Mouse (Mus musculus) hindbrain, embryonic 14.5 days (tissue): ENCODE measurements at regions not wholly inside any gene's neighbourhood (a gene's known extent, or its start where the extent isn't known, plus 50 kb on each side); places are given as distances from the start of the nearest gene placed in this dataset.

Experiments
- ATAC-seq: fragments of 200-750 bp; cut with Nextera tagmentation; 2 replicates; pipeline ENCODE4 v1.8.0; 2017; ENCODE audit warnings: moderate number of reproducible peaks, mild to moderate bottlenecking, moderate TSS enrichment, moderate library complexity; ENCODE audit not compliant: low FRiP score
- DNase-seq: peaks from one replicate; pipeline ENCODE4 v3.0.0-alpha.2; 2015; ENCODE audit warnings: low spot score
- H3K27ac ChIP-seq: fragments of 300-500 bp; sonication (generic); 2 replicates; pipeline ENCODE4 v1.5.1; 2014; ENCODE audit warnings: mild to moderate bottlenecking, moderate library complexity
- H3K27me3 ChIP-seq: fragments of 300-500 bp; sonication (generic); 2 replicates; pipeline ENCODE4 v1.6.1; 2014; ENCODE audit warnings: mild to moderate bottlenecking, low read length, mixed read lengths; ENCODE audit not compliant: control insufficient read depth, insufficient read depth
- H3K36me3 ChIP-seq: fragments of 300-500 bp; sonication (generic); replicated peaks from 2 replicates; pipeline ENCODE4 v1.6.1; 2014; ENCODE audit not compliant: control insufficient read depth, insufficient read depth
- H3K4me1 ChIP-seq: fragments of 300-500 bp; sonication (generic); replicated peaks from 2 replicates; pipeline ENCODE4 v1.6.1; 2014; ENCODE audit warnings: antibody characterized with exemption, low read length, mixed read lengths; ENCODE audit not compliant: control insufficient read depth, insufficient read depth
- H3K4me2 ChIP-seq: fragments of 300-500 bp; sonication (generic); replicated peaks from 2 replicates; pipeline ENCODE4 v1.6.1; 2014; ENCODE audit warnings: mild to moderate bottlenecking, moderate library complexity
- H3K4me3 ChIP-seq: fragments of 300-500 bp; sonication (generic); replicated peaks from 2 replicates; pipeline ENCODE4 v1.5.1; 2014; ENCODE audit warnings: mild to moderate bottlenecking, low read length
- H3K9ac ChIP-seq: fragments of 300-500 bp; sonication (generic); 2 replicates; pipeline ENCODE4 v1.6.1; 2014
- H3K9me3 ChIP-seq: fragments of 300-500 bp; sonication (generic); 2 replicates; pipeline ENCODE4 v1.6.1; 2016; ENCODE audit warnings: low read length; ENCODE audit not compliant: control insufficient read depth
- WGBS: fragments of 180-500 bp; shearing (Covaris S2); extraction: QIAGEN DNeasy Blood & Tissue Kit; methylation state at CpG from one replicate; pipeline ENCODE4 v1.1.7; 2014; 5-methylcytosine and 5-hydroxymethylcytosine counted together

DNA sequence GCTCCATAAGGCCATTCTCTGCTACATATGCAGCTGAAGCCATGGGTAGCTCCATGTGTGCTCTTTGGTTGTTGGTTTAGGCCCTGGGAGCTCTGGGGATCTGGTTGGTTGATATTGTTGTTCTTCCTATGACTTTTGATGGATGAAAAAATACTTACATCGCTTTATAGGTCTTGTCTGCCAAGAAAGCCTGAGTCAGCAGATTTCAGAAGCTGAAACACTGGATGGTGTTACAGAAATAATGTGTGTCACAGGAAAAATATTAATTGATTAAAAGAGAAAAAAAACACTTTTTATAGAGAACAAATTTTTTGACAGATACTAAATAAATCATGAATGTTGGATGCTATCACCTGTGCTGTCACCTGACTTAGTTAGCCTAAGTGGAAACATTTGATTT, 52.4 kb upstream of the Plxna2 start:
- no peak overlapping the region for H3K4me3 ChIP-seq
- no peak for ATAC-seq
- DNase-seq: no peak
- no peak overlapping the region for H3K27ac ChIP-seq
- H3K36me3 ChIP-seq: no peaks in the 10 kb centered on the region
- WGBS: 81% methylated on average over 1 of the region's 1 CpGs
- H3K4me2 ChIP-seq: no peak overlapping the region
- no peak overlapping the region for H3K9ac ChIP-seq
- H3K9me3 ChIP-seq: no peaks in the 10 kb centered on the region
- H3K27me3 ChIP-seq: no peaks in the 10 kb centered on the region
- H3K4me1 ChIP-seq: no peaks in the 10 kb centered on the region

DNA sequence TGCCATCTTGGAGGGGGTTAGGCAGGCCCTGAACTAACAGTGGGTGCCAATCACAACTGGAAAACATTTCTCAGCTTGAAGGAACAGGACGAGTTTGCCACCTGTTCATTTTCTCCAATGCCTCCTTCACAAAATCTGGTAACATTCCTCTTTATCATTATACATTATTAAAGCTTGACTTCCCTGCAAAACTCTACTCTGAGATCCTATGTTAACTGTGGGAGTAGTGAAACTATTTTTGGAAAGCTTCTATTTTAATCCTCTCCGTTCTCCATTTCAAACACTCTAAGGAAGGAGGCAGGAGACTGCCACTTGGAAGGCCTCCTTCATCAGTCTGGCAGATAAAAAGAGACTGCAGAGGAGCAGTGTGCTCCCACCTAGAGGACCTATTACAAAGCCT, 54.1 kb upstream of the Plxna2 start:
- WGBS: 83% methylated on average over 2 of the region's 2 CpGs
- no peaks in the 10 kb centered on the region for H3K4me1 ChIP-seq
- ATAC-seq: no peak
- H3K9ac ChIP-seq: no peak overlapping the region
- H3K4me3 ChIP-seq: no peak overlapping the region
- no peaks in the 10 kb centered on the region for H3K36me3 ChIP-seq
- no peak for DNase-seq
- H3K27me3 ChIP-seq: no peaks in the 10 kb centered on the region
- H3K9me3 ChIP-seq: no peaks in the 10 kb centered on the region
- H3K4me2 ChIP-seq: no peak overlapping the region
- H3K27ac ChIP-seq: no peak overlapping the region

DNA sequence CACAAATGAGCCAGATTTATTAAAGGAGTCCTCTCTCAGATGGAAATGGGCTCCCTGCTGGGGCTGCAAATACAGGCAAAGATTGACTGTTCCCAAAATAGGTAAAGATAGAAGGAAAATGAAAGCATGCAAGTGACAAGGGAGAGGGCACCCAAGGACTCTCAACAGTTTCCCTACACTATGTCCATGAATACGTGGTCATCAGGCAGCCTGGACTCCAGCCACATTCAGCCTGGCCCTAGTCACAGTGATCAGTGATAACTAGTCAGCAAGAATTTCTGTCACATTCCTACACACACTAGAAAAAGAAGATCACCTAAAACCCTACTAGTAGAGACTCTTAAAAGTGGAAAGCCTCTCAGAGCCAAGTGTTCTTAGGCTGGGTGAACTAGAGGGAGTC, 56.9 kb upstream of the Plxna2 start:
- H3K27me3 ChIP-seq: no peaks in the 10 kb centered on the region
- H3K4me3 ChIP-seq: no peak overlapping the region
- H3K36me3 ChIP-seq: no peaks in the 10 kb centered on the region
- H3K4me1 ChIP-seq: no peaks in the 10 kb centered on the region
- WGBS: 66% methylated on average over 1 of the region's 1 CpGs
- DNase-seq (no peak), ATAC-seq (no peak)
- H3K4me2 ChIP-seq: no peak overlapping the region
- H3K9me3 ChIP-seq: no peaks in the 10 kb centered on the region
- no peak overlapping the region for H3K9ac ChIP-seq
- no peak overlapping the region for H3K27ac ChIP-seq

DNA sequence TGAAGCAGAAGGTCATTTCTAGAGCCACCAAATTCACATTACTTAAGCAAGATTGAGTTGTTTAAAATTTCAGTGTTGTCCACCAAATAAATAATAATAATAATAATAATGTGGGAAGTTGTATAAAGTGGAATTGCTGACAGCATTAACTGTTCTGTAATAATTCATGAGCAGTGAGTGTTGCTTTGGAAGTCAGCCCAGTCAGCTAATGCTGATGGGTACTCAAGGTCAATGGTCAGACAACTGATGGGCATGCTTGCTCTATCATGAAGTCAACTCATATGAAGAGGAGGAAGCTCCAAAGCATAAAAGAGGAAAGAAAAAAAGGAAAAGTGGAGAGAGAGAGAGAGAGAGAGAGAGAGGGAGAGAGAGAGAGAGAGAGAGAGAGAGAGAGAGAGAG, 69.4 kb upstream of the Plxna2 start:
- ATAC-seq (no peak), DNase-seq (no peak)
- H3K4me1 ChIP-seq: no peaks in the 10 kb centered on the region
- no peaks in the 10 kb centered on the region for H3K27me3 ChIP-seq
- H3K36me3 ChIP-seq: no peaks in the 10 kb centered on the region
- no peaks in the 10 kb centered on the region for H3K9me3 ChIP-seq
- no peak overlapping the region for H3K27ac ChIP-seq
- no peak overlapping the region for H3K4me3 ChIP-seq
- no peak overlapping the region for H3K9ac ChIP-seq
- no peak overlapping the region for H3K4me2 ChIP-seq

DNA sequence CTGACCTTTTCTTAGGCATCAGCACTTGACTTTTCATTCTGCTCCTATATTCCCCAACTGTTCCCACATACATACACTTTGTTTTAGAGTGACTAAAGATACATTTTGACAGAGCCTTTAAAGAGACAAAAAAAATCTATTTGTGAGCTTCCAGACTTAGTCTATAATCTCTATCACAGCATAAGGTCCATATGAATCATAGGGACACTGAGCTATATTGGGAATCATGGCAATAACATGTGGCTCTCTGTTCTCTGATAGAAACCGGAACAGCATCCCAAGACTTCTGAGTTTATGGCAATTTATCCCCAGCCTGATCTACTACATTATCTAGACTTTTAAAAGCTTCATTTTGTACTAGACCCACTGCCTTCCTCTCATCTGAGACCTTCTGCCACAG, 69.8 kb upstream of the Plxna2 start:
- WGBS: 96% methylated on average over 1 of the region's 1 CpGs
- Histone ChIP-seq H3K36me3 (no peaks in the 10 kb centered on the region), H3K9me3 (no peaks in the 10 kb centered on the region), H3K9ac (no peak overlapping the region), H3K27me3 (no peaks in the 10 kb centered on the region), H3K4me3 (no peak overlapping the region), H3K27ac (no peak overlapping the region), H3K4me1 (no peaks in the 10 kb centered on the region), H3K4me2 (no peak overlapping the region)
- DNase-seq: no peak
- no peak for ATAC-seq

DNA sequence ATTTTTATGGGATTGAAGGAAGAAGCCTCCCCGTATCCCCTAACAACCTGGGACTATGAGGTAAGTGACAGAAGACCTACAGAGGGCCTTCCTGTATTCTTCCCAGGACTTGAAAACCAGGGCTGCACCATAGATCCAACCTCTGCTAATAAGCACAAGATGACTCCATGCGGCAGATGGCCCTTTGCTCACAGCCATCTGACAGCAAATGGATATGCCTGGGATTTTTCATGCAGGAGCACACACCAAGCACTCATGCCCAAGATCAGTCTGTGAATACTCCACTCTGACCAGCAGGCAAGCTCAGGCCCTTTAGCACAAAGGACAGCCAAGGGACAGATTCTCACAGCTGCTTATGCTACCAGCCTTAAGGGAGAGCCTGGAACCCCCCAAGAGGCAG, 77.1 kb upstream of the Plxna2 start:
- WGBS: 99% methylated on average over 2 of the region's 2 CpGs
- Histone ChIP-seq H3K9ac (no peak overlapping the region), H3K9me3 (no peaks in the 10 kb centered on the region), H3K4me1 (no peaks in the 10 kb centered on the region), H3K4me3 (no peak overlapping the region), H3K4me2 (no peak overlapping the region), H3K36me3 (no peaks in the 10 kb centered on the region), H3K27me3 (no peaks in the 10 kb centered on the region), H3K27ac (no peak overlapping the region)
- ATAC-seq (no peak), DNase-seq (no peak)

DNA sequence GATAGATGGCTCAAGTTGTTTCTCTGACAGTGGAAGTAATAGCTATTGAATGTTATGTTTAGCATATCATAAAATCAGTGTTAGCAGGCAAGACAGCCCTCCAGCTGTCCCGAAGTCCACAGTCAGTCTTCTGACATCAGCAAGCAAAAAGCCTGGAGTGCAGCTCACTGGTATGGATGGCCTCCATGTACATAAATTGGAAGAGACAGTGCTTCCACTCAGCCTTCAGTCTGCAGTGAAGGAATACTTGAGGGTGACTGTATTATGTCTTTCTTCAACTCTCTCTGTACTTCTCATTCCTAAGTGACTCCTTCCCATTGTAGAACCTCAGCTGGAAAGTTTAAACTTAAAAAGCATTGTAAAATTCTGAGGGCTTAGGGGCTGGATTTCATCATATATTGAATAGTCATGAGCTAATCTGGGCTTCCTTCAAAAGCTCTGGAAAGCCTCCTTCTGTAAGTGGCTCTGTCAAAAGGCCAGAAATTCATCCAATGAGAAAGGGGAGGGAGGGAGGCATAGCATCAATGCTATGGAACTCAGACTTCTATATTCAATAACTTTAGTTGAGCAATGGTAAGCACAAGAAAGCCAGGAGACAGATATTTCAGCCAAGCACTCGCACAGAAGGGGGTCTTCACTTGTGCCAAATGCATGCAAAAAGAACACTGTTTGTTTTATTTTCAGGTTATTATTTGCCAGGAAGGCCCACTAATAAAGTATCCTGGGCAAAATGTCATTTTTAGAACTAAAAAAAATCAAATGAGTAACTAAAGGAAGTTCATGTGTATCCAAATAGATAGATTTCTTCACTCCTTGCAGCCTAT, 90.5 kb upstream of the Plxna2 start:
- Histone ChIP-seq H3K27ac (no peak overlapping the region), H3K4me1 (no peaks in the 10 kb centered on the region), H3K4me3 (no peak overlapping the region), H3K36me3 (no peaks in the 10 kb centered on the region), H3K9ac (no peak overlapping the region), H3K4me2 (no peak overlapping the region), H3K9me3 (no peaks in the 10 kb centered on the region), H3K27me3 (no peaks in the 10 kb centered on the region)
- 84% methylated on average over 2 of the region's 2 CpGs for WGBS
- no peak for ATAC-seq
- no peak for DNase-seq

DNA sequence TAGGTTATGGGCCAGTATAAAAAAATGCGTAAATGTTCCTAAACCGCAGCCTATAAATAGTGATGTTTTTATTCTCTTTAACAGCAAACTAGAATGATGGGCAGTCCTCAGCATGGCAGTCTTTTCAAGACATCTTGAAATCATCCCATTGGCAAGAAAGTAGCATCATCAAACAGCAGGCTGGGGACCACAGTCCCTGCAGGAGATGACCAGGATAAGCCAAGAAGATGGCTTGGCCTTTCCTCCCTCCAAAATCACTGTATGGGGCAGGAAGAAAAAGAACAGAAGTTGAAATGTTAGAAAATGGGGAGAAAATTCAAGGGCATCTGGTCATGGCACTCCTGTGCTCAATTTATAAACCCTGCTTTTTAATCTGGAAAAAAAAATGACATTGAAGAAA, 93.0 kb upstream of the Plxna2 start:
- no peaks in the 10 kb centered on the region for H3K27me3 ChIP-seq
- 95% methylated on average over 2 of the region's 2 CpGs for whole genome bisulfite sequencing

DNA sequence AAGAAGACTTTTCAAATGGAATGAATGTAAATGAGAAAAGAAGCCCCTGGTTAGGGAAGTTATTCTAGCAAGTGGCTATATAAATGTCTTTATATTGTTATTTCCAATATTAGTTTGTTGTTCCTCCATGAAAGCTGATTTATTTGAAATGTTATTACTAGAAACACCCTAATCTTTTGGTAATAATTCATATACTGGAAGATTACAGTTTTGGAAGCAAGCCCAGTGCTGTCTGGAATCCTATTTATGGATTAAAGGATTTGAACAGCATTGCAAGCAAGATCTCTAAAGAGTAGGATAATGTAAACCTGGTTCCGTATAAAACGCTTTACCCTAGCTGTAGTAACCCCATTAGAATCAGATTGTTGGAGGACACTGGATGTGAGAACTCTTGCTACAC, 96.8 kb upstream of the Plxna2 start:
- Histone ChIP-seq H3K27ac (no peak overlapping the region), H3K36me3 (no peaks in the 10 kb centered on the region), H3K4me3 (no peak overlapping the region), H3K4me2 (no peak overlapping the region), H3K9ac (no peak overlapping the region), H3K9me3 (no peaks in the 10 kb centered on the region), H3K27me3 (no peaks in the 10 kb centered on the region), H3K4me1 (no peaks in the 10 kb centered on the region)
- WGBS: 96% methylated on average over 2 of the region's 2 CpGs
- no peak for ATAC-seq
- no peak for DNase-seq

More for the DNA sequence above, 93.0 kb upstream of the Plxna2 start:
- ATAC-seq (no peak), DNase-seq (no peak)
- Histone ChIP-seq H3K36me3 (no peaks in the 10 kb centered on the region), H3K9ac (no peak overlapping the region), H3K4me2 (no peak overlapping the region), H3K4me3 (no peak overlapping the region), H3K4me1 (no peaks in the 10 kb centered on the region), H3K27ac (no peak overlapping the region), H3K9me3 (no peaks in the 10 kb centered on the region)
